Mouse (Mus musculus) limb, embryonic 14.5 days (tissue): ENCODE measurements at regions not wholly inside any gene's neighbourhood (a gene's known extent, or its start where the extent isn't known, plus 50 kb on each side); places are given as distances from the start of the nearest gene placed in this dataset.

ENCODE experiments used
- ATAC-seq: fragments of 200-750 bp; cut with Nextera tagmentation; 2 replicates; pipeline ENCODE4 v1.8.0; 2017; ENCODE audit warnings: low read depth, moderate number of reproducible peaks, moderate TSS enrichment; ENCODE audit not compliant: low FRiP score
- DNase-seq: peaks from one replicate; pipeline ENCODE4 v3.0.0-alpha.2; 2015; ENCODE audit warnings: low spot score
- H3K27ac ChIP-seq: fragments of 300-500 bp; sonication (generic); replicated peaks from 2 replicates; pipeline ENCODE4 v1.5.1; 2014; ENCODE audit warnings: low read depth, mild to moderate bottlenecking, low read length, moderate library complexity, mixed read lengths
- H3K27me3 ChIP-seq: fragments of 300-500 bp; sonication (generic); 2 replicates; pipeline ENCODE4 v1.6.1; 2014; ENCODE audit warnings: low read length, mixed read lengths; ENCODE audit not compliant: control insufficient read depth, insufficient read depth
- H3K36me3 ChIP-seq: fragments of 300-500 bp; sonication (generic); 2 replicates; pipeline ENCODE4 v1.6.1; 2014; ENCODE audit warnings: mild to moderate bottlenecking, low read length, moderate library complexity, mixed read lengths; ENCODE audit not compliant: control insufficient read depth, insufficient read depth
- H3K4me1 ChIP-seq: fragments of 300-500 bp; sonication (generic); 2 replicates; pipeline ENCODE4 v1.6.1; 2014; ENCODE audit warnings: antibody characterized with exemption, low read length, mixed read lengths; ENCODE audit not compliant: control insufficient read depth, insufficient read depth
- H3K4me2 ChIP-seq: fragments of 300-500 bp; sonication (generic); replicated peaks from 2 replicates; pipeline ENCODE4 v1.6.1; 2014; ENCODE audit warnings: low read depth, mild to moderate bottlenecking, low read length, moderate library complexity; ENCODE audit not compliant: severe bottlenecking
- H3K4me3 ChIP-seq: fragments of 300-500 bp; sonication (generic); replicated peaks from 2 replicates; pipeline ENCODE4 v1.5.1; 2014; ENCODE audit warnings: low read length
- H3K9ac ChIP-seq: fragments of 300-500 bp; sonication (generic); 2 replicates; pipeline ENCODE4 v1.6.1; 2014; ENCODE audit warnings: mild to moderate bottlenecking, low read depth, low read length, moderate library complexity; ENCODE audit not compliant: severe bottlenecking
- H3K9me3 ChIP-seq: fragments of 300-500 bp; sonication (generic); 2 replicates; pipeline ENCODE4 v1.6.1; 2016; ENCODE audit warnings: low read length; ENCODE audit not compliant: control insufficient read depth
- POLR2A ChIP-seq: fragments of 200-500 bp; IDR thresholded peaks from 2 replicates; pipeline ENCODE4 v1.8.0; 2012; ENCODE audit warnings: inconsistent platforms, mild to moderate bottlenecking, moderate library complexity, borderline replicate concordance; ENCODE audit not compliant: insufficient read depth, insufficient read length; ENCODE audit errors: extremely low read depth
- WGBS: fragments of 180-500 bp; shearing (Covaris S2); extraction: QIAGEN DNeasy Blood & Tissue Kit; methylation state at CpG from one replicate; pipeline ENCODE4 v1.1.7; 2014; 5-methylcytosine and 5-hydroxymethylcytosine counted together

GRCm38 (mm10) chr7:110694262-110694661 is 66.8 kb downstream of the Adm start:
- ATAC-seq (no peak), DNase-seq (no peak)
- Histone ChIP-seq H3K4me2 (no peak overlapping the region), H3K27ac (no peak overlapping the region), H3K36me3 (no peaks in the 10 kb centered on the region), H3K27me3 (no peaks in the 10 kb centered on the region), H3K4me1 (peaks cover 3% of the 10 kb centered on the region; the same call in 1 of the 2 replicates), H3K9ac (no peak overlapping the region), H3K4me3 (no peak overlapping the region), H3K9me3 (no peaks in the 10 kb centered on the region)
- 78% methylated on average over 5 of the region's 5 CpGs for WGBS
- TF ChIP-seq POLR2A: no peak

DNA sequence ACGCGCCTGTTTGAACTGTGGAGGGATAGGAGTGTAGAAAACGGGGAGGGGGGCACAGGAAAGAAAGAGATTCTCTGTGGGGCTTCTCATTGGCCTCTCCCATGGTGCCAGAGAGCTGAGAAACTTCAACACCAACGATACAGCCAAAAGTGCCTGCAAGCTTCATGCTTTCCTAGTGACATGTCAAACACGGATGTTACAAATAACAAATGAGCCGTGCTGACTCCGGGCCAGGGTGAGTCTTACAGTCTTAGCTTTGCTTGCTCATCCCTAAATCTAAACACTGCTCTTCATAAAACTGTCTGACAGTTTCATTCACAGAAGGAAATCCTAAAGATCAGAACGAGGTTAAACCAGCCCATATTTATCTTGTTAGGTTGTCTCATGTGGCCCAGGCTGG is 68.3 kb downstream of the Adm start:
- DNase-seq (no peak), ATAC-seq (no peak)
- no peak overlapping the region for H3K4me3 ChIP-seq
- H3K27ac ChIP-seq: no peak overlapping the region
- no peaks in the 10 kb centered on the region for H3K36me3 ChIP-seq
- no peak for TF ChIP-seq POLR2A
- no peaks in the 10 kb centered on the region for H3K4me1 ChIP-seq
- 82% methylated on average over 8 of the region's 8 CpGs for WGBS
- H3K9ac ChIP-seq: no peak overlapping the region
- no peaks in the 10 kb centered on the region for H3K27me3 ChIP-seq
- H3K4me2 ChIP-seq: no peak overlapping the region
- H3K9me3 ChIP-seq: no peaks in the 10 kb centered on the region

- H3K27me3 ChIP-seq: no peaks in the 10 kb centered on the region
- WGBS: 85% methylated on average over 17 of the region's 17 CpGs
- H3K9me3 ChIP-seq: no peaks in the 10 kb centered on the region
- H3K4me3 ChIP-seq: no peak overlapping the region
- no peak overlapping the region for H3K9ac ChIP-seq
- DNase-seq (no peak), ATAC-seq (no peak)
- no peaks in the 10 kb centered on the region for H3K4me1 ChIP-seq
- no peak overlapping the region for H3K4me2 ChIP-seq
- TF ChIP-seq POLR2A: no peak
- no peaks in the 10 kb centered on the region for H3K36me3 ChIP-seq
- no peak overlapping the region for H3K27ac ChIP-seq
These were observed 69.5 kb upstream of the Ampd3 start for GRCm38 (mm10) chr7:110698211-110699153.

GRCm38 (mm10) chr7:110699596-110699995 is 68.4 kb upstream of the Ampd3 start:
- Histone ChIP-seq H3K4me1 (no peaks in the 10 kb centered on the region), H3K27me3 (no peaks in the 10 kb centered on the region), H3K9ac (no peak overlapping the region), H3K27ac (no peak overlapping the region), H3K4me3 (no peak overlapping the region), H3K9me3 (no peaks in the 10 kb centered on the region), H3K36me3 (no peaks in the 10 kb centered on the region), H3K4me2 (no peak overlapping the region)
- WGBS: 87% methylated on average over 11 of the region's 11 CpGs
- TF ChIP-seq POLR2A: no peak
- ATAC-seq (no peak), DNase-seq (no peak)

- ATAC-seq (no peak), DNase-seq (peak; percentile 79)
- no peaks in the 10 kb centered on the region for H3K36me3 ChIP-seq
- H3K9ac ChIP-seq: no peak overlapping the region
- no peaks in the 10 kb centered on the region for H3K27me3 ChIP-seq
- no peak overlapping the region for H3K27ac ChIP-seq
- no peak overlapping the region for H3K4me2 ChIP-seq
- TF ChIP-seq POLR2A: no peak
- H3K4me1 ChIP-seq: no peaks in the 10 kb centered on the region
- H3K9me3 ChIP-seq: no peaks in the 10 kb centered on the region
- H3K4me3 ChIP-seq: no peak overlapping the region
- WGBS: 56% methylated on average over 11 of the region's 11 CpGs
These were observed 66.2 kb upstream of the Ampd3 start for GRCm38 (mm10) chr7:110701681-110702413.
